Mouse (Mus musculus) c-Kit-positive CD71-positive TER-119-positive erythroid progenitor cells, embryonic 14.5 days (primary cell): Measurements from ENCODE around the gene Rars2.
"Not testable (repeated sequence)": the region's sequence is repeated elsewhere in the genome, so short reads cannot be mapped to it uniquely, and the experiment has no call there.

Experiments used
- DNase-seq: peaks from one replicate; pipeline ENCODE4 v3.0.0-alpha.2; 2013; ENCODE audit warnings: low spot score

The Rars2 gene

GRCm38 (mm10) chr4:34614630-34615094 is at the start of gene Rars2, which contains the start of gene Orc3:
Rars2 (plus strand) TSS chr4:34614957.
Orc3 (minus strand) TSS chr4:34614944.
- peak; percentile 88 for DNase-seq

GRCm38 (mm10) chr4:34566226-34566625 is 48.5 kb upstream of the Rars2 start:
- DNase-seq: no peak

GRCm38 (mm10) chr4:34572876-34573275 is 41.9 kb upstream of the Rars2 start:
- no peak for DNase-seq

- no peak for DNase-seq
Observed at GRCm38 (mm10) chr4:34577028-34577427, 37.7 kb upstream of the Rars2 start.

DNA sequence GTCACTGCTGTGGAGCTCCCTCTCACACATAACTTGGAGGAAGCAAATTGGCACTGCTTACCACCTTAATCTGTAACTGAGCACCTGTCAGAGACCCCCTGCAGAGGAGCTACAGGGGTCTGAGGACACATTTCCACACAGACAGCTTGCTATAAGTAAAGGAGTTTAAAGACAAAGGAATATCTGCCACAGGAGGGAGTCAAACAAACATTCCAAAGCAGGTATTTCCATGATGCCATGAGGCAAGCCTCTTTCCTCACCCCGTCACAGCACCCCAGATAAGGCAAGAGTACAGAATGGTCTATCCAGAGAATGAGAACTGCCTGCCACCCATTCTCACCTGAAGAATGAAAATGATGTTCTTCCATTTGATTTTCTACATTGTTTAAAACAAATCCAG is 35.5 kb upstream of the Rars2 start:
- no peak for DNase-seq

DNA sequence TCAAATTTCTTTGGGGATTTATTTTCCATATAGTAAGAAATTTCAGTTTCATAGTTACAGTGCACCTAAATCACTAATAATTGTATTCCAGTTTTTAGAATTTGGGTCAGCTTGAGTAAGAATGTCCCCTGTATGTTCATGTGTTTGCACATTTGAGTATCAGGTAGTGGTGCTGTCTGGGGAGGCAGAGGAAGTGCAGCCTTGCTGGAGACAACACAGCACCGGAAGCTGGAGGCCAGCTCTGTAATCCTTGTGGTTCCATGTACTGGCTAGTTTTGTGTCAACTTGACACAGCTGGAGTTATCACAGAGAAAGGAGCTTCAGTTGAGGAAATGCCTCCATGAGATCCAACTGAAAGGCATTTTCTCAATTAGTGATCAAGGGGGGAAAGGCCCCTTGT is 33.3 kb upstream of the Rars2 start:
- DNase-seq: not testable (repeated sequence)

DNA sequence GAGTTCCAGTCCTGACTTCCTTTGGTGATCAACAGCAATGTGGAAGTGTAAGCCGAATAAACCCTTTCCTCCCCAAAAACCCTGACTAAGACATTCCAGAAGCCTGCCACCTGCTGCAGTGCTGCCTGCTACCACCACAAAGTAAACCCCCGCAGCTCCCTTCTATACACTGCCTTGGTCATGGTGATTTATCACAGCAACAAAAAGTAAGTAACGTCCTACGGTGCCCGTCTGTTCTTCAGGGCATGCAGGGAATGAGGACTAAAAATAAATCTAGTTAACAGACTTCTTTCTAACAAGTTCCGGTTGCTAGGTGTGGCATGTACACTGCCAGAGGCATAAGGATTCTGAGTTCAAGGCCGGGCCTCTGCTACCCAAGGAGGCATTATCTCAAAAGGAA is 32.8 kb upstream of the Rars2 start:
- no peak for DNase-seq

- no peak for DNase-seq
Observed at GRCm38 (mm10) chr4:34582476-34582875, 32.3 kb upstream of the Rars2 start.

DNA sequence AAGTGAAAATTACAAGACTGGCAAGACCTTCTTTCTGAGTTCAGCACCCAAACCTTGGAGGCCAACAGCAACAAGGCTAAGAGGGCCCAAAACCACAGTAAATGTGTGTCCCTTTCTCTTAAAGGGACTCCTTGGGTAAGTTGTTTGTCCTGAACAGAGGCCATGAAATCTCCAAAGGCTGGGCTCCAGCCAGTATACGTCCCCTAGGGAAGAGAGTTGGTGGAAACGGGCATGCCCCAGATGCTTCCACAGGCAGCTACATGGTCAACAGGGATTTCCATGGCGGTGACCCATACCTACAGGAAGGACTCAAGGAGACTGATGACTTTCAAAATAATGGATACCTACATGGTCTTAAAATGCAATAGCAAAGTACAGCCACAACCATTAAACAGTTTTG is 31.3 kb upstream of the Rars2 start:
- DNase-seq: no peak

- DNase-seq: no peak
Observed at GRCm38 (mm10) chr4:34584871-34585607, 29.7 kb upstream of the Rars2 start.

DNA sequence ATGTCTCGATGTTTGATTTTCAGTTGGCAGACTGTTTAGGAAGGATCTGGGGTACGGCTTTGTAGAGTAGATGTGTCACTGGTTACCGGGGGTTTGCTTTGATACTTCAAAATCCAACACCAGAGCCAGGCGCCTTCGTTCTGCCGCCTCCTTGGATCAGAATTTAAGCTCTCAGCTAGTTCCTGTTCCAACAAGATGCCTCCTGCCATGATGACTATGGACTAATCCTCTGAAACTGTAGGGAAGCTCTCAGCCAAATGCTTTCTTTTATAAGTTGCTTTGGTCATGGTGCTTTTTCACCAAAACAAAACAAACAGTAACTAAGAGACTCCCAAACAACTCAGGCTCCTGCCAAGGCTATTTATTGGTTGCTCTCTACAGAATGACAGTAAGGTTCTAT is 11.6 kb upstream of the Rars2 start:
- DNase-seq: no peak

GRCm38 (mm10) chr4:34606658-34607057 is 8.1 kb upstream of the Rars2 start:
- no peak for DNase-seq

DNA sequence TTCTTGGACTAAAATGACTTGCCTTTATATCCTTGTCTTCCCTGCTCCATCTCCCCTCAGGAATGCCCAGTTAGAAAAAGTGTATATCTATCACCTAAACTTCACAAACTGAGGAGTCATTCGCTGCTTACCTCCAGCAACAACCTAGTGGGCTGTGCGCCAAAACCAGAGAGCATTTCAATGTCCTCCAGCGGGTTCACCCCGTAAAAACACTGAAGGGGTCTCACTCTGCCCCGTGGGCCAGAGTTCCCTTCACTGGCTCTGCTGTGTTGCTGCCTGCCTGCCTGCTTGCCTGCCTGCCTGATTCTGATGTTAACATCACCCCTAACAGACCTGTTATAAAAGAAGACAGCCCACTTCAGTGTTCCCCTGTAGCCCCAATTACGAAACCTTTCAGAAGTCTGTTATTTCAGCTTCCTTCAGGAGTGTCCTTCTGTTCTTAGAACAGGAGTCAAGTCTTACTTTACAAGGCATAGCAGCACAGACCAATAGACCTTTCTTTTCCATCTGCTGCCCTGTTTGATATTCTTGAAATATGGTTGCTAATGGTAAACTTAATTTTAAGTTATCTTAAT is 1.1 kb upstream of the Rars2 start:
- DNase-seq: peak; percentile 19

DNA sequence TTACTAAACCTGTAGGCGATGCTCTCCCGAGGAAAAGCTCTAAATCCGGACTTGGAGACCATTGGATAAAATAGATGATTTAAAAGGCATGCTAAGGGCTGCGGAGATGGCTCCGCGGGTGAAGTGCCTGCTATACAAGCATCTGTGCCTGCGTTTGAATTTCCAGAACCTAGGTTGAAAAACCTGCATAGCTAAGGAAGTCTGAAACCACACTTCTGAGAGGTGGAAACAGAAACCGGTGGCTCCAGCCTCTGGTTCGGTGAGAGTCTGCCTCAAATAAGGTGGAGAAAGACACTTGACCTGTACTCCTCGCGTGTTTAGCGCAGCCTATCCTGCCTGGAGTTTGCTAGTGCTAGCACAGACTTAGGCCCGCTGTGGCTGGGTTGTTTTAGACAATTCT is 546 bp downstream of the Rars2 start:
- DNase-seq: peak; percentile 37

- no peak for DNase-seq
Observed at GRCm38 (mm10) chr4:34616146-34616545, 1.4 kb downstream of the Rars2 start.

GRCm38 (mm10) chr4:34625556-34625955 is 10.8 kb downstream of the Rars2 start:
- DNase-seq: no peak

GRCm38 (mm10) chr4:34626401-34626800 is 11.6 kb downstream of the Rars2 start:
- no peak for DNase-seq

GRCm38 (mm10) chr4:34629956-34630355 is 15.2 kb downstream of the Rars2 start:
- no peak for DNase-seq

- DNase-seq: no peak
Observed at GRCm38 (mm10) chr4:34634129-34634528, 19.4 kb downstream of the Rars2 start.

- no peak for DNase-seq
Observed at GRCm38 (mm10) chr4:34636036-34636435, 21.3 kb downstream of the Rars2 start.

DNA sequence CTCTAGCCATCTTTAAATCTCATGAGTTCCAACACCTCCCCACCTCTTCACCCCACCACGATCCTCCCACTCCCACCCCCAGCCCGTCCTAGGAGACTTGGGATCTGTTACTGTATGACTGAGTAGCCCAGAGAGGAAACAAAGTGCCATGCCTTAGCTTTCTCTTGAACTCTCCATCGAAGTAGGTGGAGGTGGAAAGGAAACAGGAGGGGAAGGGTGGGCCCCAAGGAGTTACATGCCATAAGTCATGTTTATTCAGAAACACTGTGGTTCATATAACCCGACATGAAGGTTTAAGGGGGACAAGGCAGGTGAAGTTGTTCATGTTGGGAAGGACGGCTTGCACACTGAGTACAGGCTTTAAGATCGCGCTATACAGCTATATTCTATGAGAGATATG is 22.6 kb downstream of the Rars2 start:
- DNase-seq: no peak

DNA sequence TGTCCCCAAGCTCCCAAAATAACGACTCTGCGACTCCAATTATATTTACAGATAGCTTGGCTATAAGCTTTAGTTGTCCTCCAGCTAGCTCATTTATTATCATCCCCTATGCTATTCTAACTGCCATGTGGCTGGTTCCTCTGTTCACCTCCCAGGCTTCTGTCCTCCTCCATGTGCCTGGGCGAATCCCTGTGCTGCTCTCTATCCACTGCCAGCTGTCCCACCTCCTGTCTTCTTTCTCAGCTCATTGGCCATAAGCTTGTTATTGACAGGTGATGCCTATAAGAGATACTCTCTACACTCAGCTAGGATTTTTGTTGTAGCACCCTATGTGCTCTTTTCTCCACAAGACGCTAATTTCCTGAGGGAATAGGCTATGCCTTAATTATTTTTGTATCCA is 23.1 kb downstream of the Rars2 start:
- DNase-seq: no peak

DNA sequence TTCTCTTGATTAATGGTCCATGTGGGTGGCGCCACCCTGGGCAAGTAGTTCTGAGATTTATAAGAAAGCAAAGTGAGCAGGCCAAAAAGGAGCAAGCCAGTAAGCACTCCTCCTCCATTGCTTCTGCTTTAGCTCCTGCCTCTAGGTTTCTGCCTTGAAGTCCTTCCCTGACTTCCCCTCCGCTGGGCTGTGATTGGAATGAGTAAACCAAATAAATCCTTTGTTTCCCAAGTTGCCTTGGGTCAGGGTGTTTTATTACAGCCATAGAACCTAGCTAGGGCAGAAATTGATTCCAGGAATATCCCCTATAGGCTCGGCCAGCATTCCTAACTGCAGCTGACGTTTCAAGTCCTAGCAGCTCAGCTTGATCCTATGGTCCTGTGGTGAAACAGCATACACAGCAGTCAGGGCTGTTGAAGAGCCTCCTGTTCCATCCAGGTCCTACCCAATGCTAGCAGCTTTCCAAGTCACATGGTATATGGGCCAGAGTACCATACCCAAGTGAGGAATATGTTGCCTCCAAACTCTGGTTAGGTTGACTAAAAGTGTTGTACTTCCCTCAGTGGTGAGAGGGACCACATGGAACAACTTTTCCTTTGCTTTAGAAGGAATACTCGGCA is 25.1 kb downstream of the Rars2 start:
- no peak for DNase-seq
